Mouse (Mus musculus) midbrain, embryonic 11.5 days (tissue): ENCODE data around the gene Stoml1. TPM values are rescaled to one million over a fixed set of nuclear protein-coding genes. Genes with fewer than 3 reads are reported as not detected.
"Not testable (repeated sequence)": the region's sequence is repeated elsewhere in the genome, so short reads cannot be mapped to it uniquely, and the experiment has no call there.

Source experiments
- ATAC-seq: fragments of 200-750 bp; cut with Nextera tagmentation; 2 replicates; pipeline ENCODE4 v1.8.0; 2017; ENCODE audit warnings: moderate TSS enrichment, moderate library complexity; ENCODE audit not compliant: low FRiP score
- DNase-seq: peaks from one replicate; pipeline ENCODE4 v3.0.0; 2015; ENCODE audit warnings: low spot score; ENCODE audit errors: missing footprints
- H3K27ac ChIP-seq: fragments of 300-500 bp; sonication (generic); 2 replicates; pipeline ENCODE4 v1.5.1; 2014; ENCODE audit warnings: low read depth, low read length
- H3K27me3 ChIP-seq: fragments of 300-500 bp; sonication (generic); 2 replicates; pipeline ENCODE4 v1.6.1; 2014; ENCODE audit warnings: mild to moderate bottlenecking, low read length, moderate library complexity, mixed read lengths; ENCODE audit not compliant: control insufficient read depth, insufficient read depth
- H3K36me3 ChIP-seq: fragments of 300-500 bp; sonication (generic); 2 replicates; pipeline ENCODE4 v1.6.1; 2014; ENCODE audit warnings: mild to moderate bottlenecking, low read length, moderate library complexity, mixed read lengths; ENCODE audit not compliant: control insufficient read depth, insufficient read depth
- H3K4me1 ChIP-seq: fragments of 300-500 bp; sonication (generic); 2 replicates; pipeline ENCODE4 v1.6.1; 2014; ENCODE audit warnings: low read length; ENCODE audit not compliant: control insufficient read depth, insufficient read depth
- H3K4me2 ChIP-seq: fragments of 300-500 bp; sonication (generic); 2 replicates; pipeline ENCODE4 v1.6.1; 2014; ENCODE audit warnings: mild to moderate bottlenecking, moderate library complexity
- H3K4me3 ChIP-seq: fragments of 300-500 bp; sonication (generic); 2 replicates; pipeline ENCODE4 v1.5.1; 2014; ENCODE audit warnings: low read depth, low read length
- H3K9ac ChIP-seq: fragments of 300-500 bp; sonication (generic); 2 replicates; pipeline ENCODE4 v1.6.1; 2014; ENCODE audit warnings: low read length
- H3K9me3 ChIP-seq: fragments of 300-500 bp; sonication (generic); 2 replicates; pipeline ENCODE4 v1.6.1; 2016; ENCODE audit warnings: low read length; ENCODE audit not compliant: control insufficient read depth
- WGBS: fragments of 180-500 bp; shearing (Covaris S2); extraction: QIAGEN DNeasy Blood & Tissue Kit; methylation state at CpG from one replicate; pipeline ENCODE4 v1.1.7; 2014; 5-methylcytosine and 5-hydroxymethylcytosine counted together
- polyA plus RNA-seq: library from polyadenylated mRNA; unstranded; fragments of >200 nt; fragmentation: Nextera tagmentation; extraction: Ambion mirVana; gene quantifications from 2 replicates; pipeline ENCODE4 v1.2.1, GENCODE M21; 2014

The Stoml1 gene
- polyA plus RNA-seq, 1 experiment from 2014 or later, result 29.7 TPM

- no peak overlapping the region for H3K27ac ChIP-seq
- no peaks in the 10 kb centered on the region for H3K9me3 ChIP-seq
- WGBS, result 87% methylated on average over 3 of the region's 3 CpGs
These were observed 14.1 kb downstream of the Stoml1 start for GRCm38 (mm10) chr9:58267046-58267445.

GRCm38 (mm10) chr9:58268384-58269313 is 15.7 kb downstream of the Stoml1 start:
- DNase-seq (peak; percentile 90), ATAC-seq (no peak)
- H3K9ac ChIP-seq, result no peak overlapping the region
- H3K4me3 ChIP-seq, result no peak overlapping the region
- no peaks in the 10 kb centered on the region for H3K9me3 ChIP-seq
- no peaks in the 10 kb centered on the region for H3K36me3 ChIP-seq
- WGBS, result 57% methylated on average over 12 of the region's 12 CpGs
- no peaks in the 10 kb centered on the region for H3K27me3 ChIP-seq
- H3K4me1 ChIP-seq, result no peaks in the 10 kb centered on the region
- H3K27ac ChIP-seq, result no peak overlapping the region
- H3K4me2 ChIP-seq, result no peak overlapping the region

More at GRCm38 (mm10) chr9:58267046-58267445, 14.1 kb downstream of the Stoml1 start:
- no peak overlapping the region for H3K9ac ChIP-seq
- H3K4me3 ChIP-seq, result no peak overlapping the region
- ATAC-seq (no peak), DNase-seq (peak; percentile 39)
- H3K27me3 ChIP-seq, result no peaks in the 10 kb centered on the region
- no peaks in the 10 kb centered on the region for H3K4me1 ChIP-seq
- no peak overlapping the region for H3K4me2 ChIP-seq
- H3K36me3 ChIP-seq, result no peaks in the 10 kb centered on the region

GRCm38 (mm10) chr9:58270081-58270480 is 17.1 kb downstream of the Stoml1 start:
- DNase-seq (no peak), ATAC-seq (no peak)
- no peak overlapping the region for H3K9ac ChIP-seq
- WGBS, result 61% methylated on average over 3 of the region's 3 CpGs
- H3K27me3 ChIP-seq, result no peaks in the 10 kb centered on the region
- H3K27ac ChIP-seq, result no peak overlapping the region
- no peaks in the 10 kb centered on the region for H3K36me3 ChIP-seq
- H3K4me2 ChIP-seq, result no peak overlapping the region
- H3K9me3 ChIP-seq, result no peaks in the 10 kb centered on the region
- H3K4me1 ChIP-seq, result no peaks in the 10 kb centered on the region
- no peak overlapping the region for H3K4me3 ChIP-seq

- 93% methylated on average over 3 of the region's 3 CpGs for WGBS
- Histone ChIP-seq H3K36me3 (no peaks in the 10 kb centered on the region), H3K9me3 (no peaks in the 10 kb centered on the region), H3K4me3 (no peak overlapping the region), H3K27ac (no peak overlapping the region), H3K4me1 (no peaks in the 10 kb centered on the region), H3K27me3 (no peaks in the 10 kb centered on the region), H3K4me2 (no peak overlapping the region), H3K9ac (no peak overlapping the region)
- DNase-seq (no peak), ATAC-seq (no peak)
These were observed 18.1 kb downstream of the Stoml1 start for GRCm38 (mm10) chr9:58271109-58271508.

- H3K27ac ChIP-seq, H3K9ac ChIP-seq, H3K4me3 ChIP-seq, DNase-seq, H3K27me3 ChIP-seq, H3K4me2 ChIP-seq, ATAC-seq, H3K9me3 ChIP-seq, H3K36me3 ChIP-seq, H3K4me1 ChIP-seq: not testable (repeated sequence)
- 90% methylated on average over 9 of the region's 9 CpGs for WGBS
These were observed 18.6 kb downstream of the Stoml1 start for GRCm38 (mm10) chr9:58271551-58271950.

GRCm38 (mm10) chr9:58272068-58272541 is 19.1 kb downstream of the Stoml1 start:
- no peaks in the 10 kb centered on the region for H3K36me3 ChIP-seq
- H3K4me3 ChIP-seq, result no peak overlapping the region
- DNase-seq (no peak), ATAC-seq (no peak)
- WGBS, result 79% methylated on average over 2 of the region's 2 CpGs
- H3K4me2 ChIP-seq, result no peak overlapping the region
- H3K27ac ChIP-seq, result no peak overlapping the region
- H3K27me3 ChIP-seq, result no peaks in the 10 kb centered on the region
- no peak overlapping the region for H3K9ac ChIP-seq
- H3K9me3 ChIP-seq, result no peaks in the 10 kb centered on the region
- H3K4me1 ChIP-seq, result no peaks in the 10 kb centered on the region

GRCm38 (mm10) chr9:58272855-58273254 is 19.9 kb downstream of the Stoml1 start:
- 78% methylated on average over 9 of the region's 9 CpGs for WGBS
- no peak overlapping the region for H3K27ac ChIP-seq
- H3K9me3 ChIP-seq, result no peaks in the 10 kb centered on the region
- H3K4me1 ChIP-seq, result no peaks in the 10 kb centered on the region
- DNase-seq, result no peak
- no peak for ATAC-seq
- H3K36me3 ChIP-seq, result no peaks in the 10 kb centered on the region
- H3K27me3 ChIP-seq, result no peaks in the 10 kb centered on the region
- H3K9ac ChIP-seq, result no peak overlapping the region
- H3K4me3 ChIP-seq, result no peak overlapping the region
- H3K4me2 ChIP-seq, result no peak overlapping the region

- WGBS, result 88% methylated on average over 7 of the region's 7 CpGs
- no peak for DNase-seq
- H3K27ac ChIP-seq, result no peak overlapping the region
- H3K9me3 ChIP-seq, result no peaks in the 10 kb centered on the region
- H3K27me3 ChIP-seq, result no peaks in the 10 kb centered on the region
- H3K36me3 ChIP-seq, result no peaks in the 10 kb centered on the region
- ATAC-seq, result no peak
- H3K9ac ChIP-seq, result no peak overlapping the region
- H3K4me1 ChIP-seq, result no peaks in the 10 kb centered on the region
- no peak overlapping the region for H3K4me3 ChIP-seq
- no peak overlapping the region for H3K4me2 ChIP-seq
These were observed 21.2 kb downstream of the Stoml1 start for GRCm38 (mm10) chr9:58274101-58274604.

- no peak overlapping the region for H3K9ac ChIP-seq
- no peaks in the 10 kb centered on the region for H3K9me3 ChIP-seq
- H3K36me3 ChIP-seq, result no peaks in the 10 kb centered on the region
- H3K27me3 ChIP-seq, result no peaks in the 10 kb centered on the region
- no peak overlapping the region for H3K4me2 ChIP-seq
- ATAC-seq, result no peak
- 61% methylated on average over 3 of the region's 3 CpGs for WGBS
- H3K4me3 ChIP-seq, result no peak overlapping the region
- DNase-seq, result no peak
- H3K27ac ChIP-seq, result no peak overlapping the region
- no peaks in the 10 kb centered on the region for H3K4me1 ChIP-seq
These were observed 21.7 kb downstream of the Stoml1 start for GRCm38 (mm10) chr9:58274626-58275025.
